Comparison of ENCODE assay signal across 37 mouse cellular contexts in the genomic region with DNA sequence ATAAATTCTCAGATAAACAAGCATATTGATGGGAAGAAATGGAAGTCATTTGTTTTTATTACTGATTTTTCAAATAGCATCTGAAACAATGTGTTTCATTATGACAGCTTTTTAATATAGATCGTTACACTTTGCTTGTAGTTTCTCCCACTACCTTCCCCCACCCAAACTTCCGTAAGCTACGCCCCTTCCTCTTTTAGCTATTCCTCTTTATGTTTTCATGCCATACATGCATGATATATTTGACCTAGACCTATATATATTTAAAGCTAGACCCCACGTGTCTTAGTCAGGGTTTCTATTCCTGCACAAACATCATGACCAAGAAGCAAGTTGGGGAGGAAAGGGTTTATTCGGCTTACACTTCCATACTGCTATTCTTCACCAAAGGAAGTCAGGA. TPM values are rescaled to one million over a fixed set of nuclear protein-coding genes. Genes with fewer than 3 reads are reported as not detected.
"Had no signal": no experiment of that assay in that cellular context is flagged by ENCODE, and none has a peak within 500 bp of the region (broad histone marks: within the 10 kb centered on the region; RNA-seq: fewer than 3 reads in every experiment).

No protein-coding gene starts in this region.

- DNase-seq: gastrocnemius, postnatal 14 days; gastrocnemius, postnatal 36 days; heart, postnatal 10 days; heart, postnatal 4 days; kidney, adult 18-20 months; kidney, adult 8-10 months; kidney, postnatal 10 days; kidney, postnatal 25 days; kidney, postnatal 4 days; liver; liver, embryonic 13.5 days had no signal

- H3K9ac ChIP-seq: heart, embryonic 12.5 days; hindbrain, embryonic 12.5 days; hindbrain, embryonic 14.5 days; limb, embryonic 12.5 days; liver, embryonic 13.5 days; liver, embryonic 15.5 days had no signal

- ATAC-seq: hindbrain, embryonic 16.5 days; intestine, postnatal 0 days had no signal

- H3K4me2 ChIP-seq: heart, embryonic 12.5 days; hindbrain, embryonic 12.5 days; hindbrain, embryonic 14.5 days; limb, embryonic 12.5 days; liver, embryonic 11.5 days; liver, embryonic 13.5 days; liver, embryonic 15.5 days had no signal

- H3K9me3 ChIP-seq: heart, embryonic 10.5 days; heart, embryonic 12.5 days; hindbrain, embryonic 10.5 days; hindbrain, embryonic 12.5 days; limb, embryonic 10.5 days; limb, embryonic 12.5 days; liver, embryonic 13.5 days; liver, embryonic 15.5 days had no signal

- H3K4me1 ChIP-seq: hindbrain, embryonic 10.5 days; hindbrain, embryonic 12.5 days; limb, embryonic 10.5 days; limb, embryonic 12.5 days; liver, embryonic 13.5 days; liver, embryonic 15.5 days had no signal

- H3K36me3 ChIP-seq: hindbrain, embryonic 12.5 days; liver, embryonic 13.5 days; liver, embryonic 15.5 days had no signal

- H3K27me3 ChIP-seq: heart, embryonic 12.5 days; hindbrain, embryonic 12.5 days; limb, embryonic 12.5 days; liver, embryonic 13.5 days; liver, embryonic 15.5 days had no signal

- H3K27ac ChIP-seq: heart, embryonic 10.5 days; hindbrain, embryonic 10.5 days; hindbrain, embryonic 12.5 days; hindbrain, embryonic 14.5 days; layer of hippocampus, adult 2 months; left cerebral cortex, adult 2 months; limb, embryonic 10.5 days; limb, embryonic 12.5 days; liver, embryonic 13.5 days; liver, embryonic 15.5 days had no signal

- H3K4me3 ChIP-seq: heart, embryonic 10.5 days; heart, embryonic 12.5 days; hindbrain, embryonic 10.5 days; hindbrain, embryonic 12.5 days; layer of hippocampus, adult 2 months; left cerebral cortex, adult 2 months; limb, embryonic 10.5 days; limb, embryonic 12.5 days; liver, embryonic 13.5 days; liver, embryonic 15.5 days had no signal

RNA-seq across cellular contexts. Expression of a gene that starts 29.8 kb away (rescaled TPM):
- total RNA-seq: gastrocnemius, adult 18-20 months; gastrocnemius, adult 8-10 months; gastrocnemius, postnatal 14 days; gastrocnemius, postnatal 36 days; heart, adult 8-10 months; heart, postnatal 10 days; heart, postnatal 25 days; heart, postnatal 4 days; layer of hippocampus, adult 2 months; layer of hippocampus, postnatal 10 days; layer of hippocampus, postnatal 25 days; left cerebral cortex, adult 2 months; left cerebral cortex, postnatal 14 days; left cerebral cortex, postnatal 36 days had no signal
- polyA plus RNA-seq: gonadal fat pad, adult 2 months; heart, embryonic 10.5 days; heart, embryonic 12.5 days; heart, embryonic 14.5 days; heart, embryonic 16.5 days; hindbrain, embryonic 10.5 days; hindbrain, embryonic 12.5 days; hindbrain, embryonic 14.5 days; hindbrain, embryonic 16.5 days; kidney, embryonic 14.5 days; kidney, embryonic 16.5 days; limb, embryonic 10.5 days; limb, embryonic 12.5 days had no signal
